Mouse (Mus musculus) intestine, embryonic 16.5 days (tissue): ENCODE results near the gene Thrsp. TPM values are rescaled to one million over a fixed set of nuclear protein-coding genes. Genes with fewer than 3 reads are reported as not detected.

Experiments used
- ATAC-seq: fragments of 200-750 bp; cut with Nextera tagmentation; 2 replicates; pipeline ENCODE4 v1.8.0; 2017; ENCODE audit warnings: moderate TSS enrichment, moderate library complexity
- H3K27ac ChIP-seq: fragments of 300-500 bp; sonication (generic); 2 replicates; pipeline ENCODE4 v1.5.1; 2014; ENCODE audit warnings: mild to moderate bottlenecking, low read length
- H3K27me3 ChIP-seq: fragments of 300-500 bp; sonication (generic); replicated peaks from 2 replicates; pipeline ENCODE4 v1.6.1; 2014; ENCODE audit warnings: low read length, control low read depth, mixed read lengths; ENCODE audit not compliant: control insufficient read depth, insufficient read depth
- H3K36me3 ChIP-seq: fragments of 300-500 bp; sonication (generic); 2 replicates; pipeline ENCODE4 v1.6.1; 2014; ENCODE audit warnings: low read length, control low read depth; ENCODE audit not compliant: control insufficient read depth, insufficient read depth
- H3K4me1 ChIP-seq: fragments of 300-500 bp; sonication (generic); 2 replicates; pipeline ENCODE4 v1.6.1; 2014; ENCODE audit warnings: low read length, control low read depth, mixed read lengths; ENCODE audit not compliant: control insufficient read depth, insufficient read depth
- H3K4me2 ChIP-seq: fragments of 300-500 bp; sonication (generic); 2 replicates; pipeline ENCODE4 v1.6.1; 2014; ENCODE audit warnings: low read depth, low read length, control low read depth
- H3K4me3 ChIP-seq: fragments of 300-500 bp; sonication (generic); 2 replicates; pipeline ENCODE4 v1.5.1; 2014; ENCODE audit warnings: mild to moderate bottlenecking, low read length
- H3K9ac ChIP-seq: fragments of 300-500 bp; sonication (generic); 2 replicates; pipeline ENCODE4 v1.6.1; 2014; ENCODE audit warnings: low read depth, low read length
- H3K9me3 ChIP-seq: fragments of 300-500 bp; sonication (generic); 2 replicates; pipeline ENCODE4 v1.6.1; 2016; ENCODE audit warnings: low read length, control low read depth; ENCODE audit not compliant: control insufficient read depth
- WGBS: fragments of 180-500 bp; shearing (Covaris S2); extraction: QIAGEN DNeasy Blood & Tissue Kit; methylation state at CpG from one replicate; pipeline ENCODE4 v1.1.7; 2014; 5-methylcytosine and 5-hydroxymethylcytosine counted together
- polyA plus RNA-seq: library from polyadenylated mRNA; unstranded; fragments of >200 nt; fragmentation: Nextera tagmentation; extraction: Ambion mirVana; gene quantifications from 2 replicates; pipeline ENCODE4 v1.2.1, GENCODE M21; 2015

Gene Thrsp
- polyA plus RNA-seq, 1 experiment from 2014 or later: 0.40 TPM

GRCm38 (mm10) chr7:97411106-97411505 is 6.4 kb downstream of the Thrsp start:
- 91% methylated on average over 2 of the region's 2 CpGs for WGBS
- Histone ChIP-seq H3K4me3 (no peak overlapping the region), H3K4me2 (no peak overlapping the region), H3K36me3 (peaks cover 22% of the 10 kb centered on the region), H3K4me1 (no peaks in the 10 kb centered on the region), H3K9ac (no peak overlapping the region), H3K27me3 (no peaks in the 10 kb centered on the region), H3K27ac (no peak overlapping the region), H3K9me3 (no peaks in the 10 kb centered on the region)
- ATAC-seq: no peak

GRCm38 (mm10) chr7:97407145-97407544 is 10.4 kb downstream of the Thrsp start:
- Histone ChIP-seq H3K36me3 (peaks cover 22% of the 10 kb centered on the region), H3K9ac (no peak overlapping the region), H3K27ac (no peak overlapping the region), H3K4me1 (no peaks in the 10 kb centered on the region), H3K4me3 (no peak overlapping the region), H3K27me3 (no peaks in the 10 kb centered on the region), H3K9me3 (no peaks in the 10 kb centered on the region), H3K4me2 (no peak overlapping the region)
- 64% methylated on average over 10 of the region's 10 CpGs for WGBS
- peak; percentile 49 for ATAC-seq

GRCm38 (mm10) chr7:97399960-97400715 is 17.4 kb downstream of the Thrsp start, which contains the start of gene Ndufc2:
Gene Ndufc2 (plus strand): TSS chr7:97400003.
- H3K4me3 ChIP-seq: peak within 1 kb of the TSS; percentile 99
- ATAC-seq: peak; percentile 92
- H3K27me3 ChIP-seq: no peaks in the 10 kb centered on the region
- no peaks in the 10 kb centered on the region; the same call in 1 of the 2 replicates for H3K36me3 ChIP-seq
- H3K9ac ChIP-seq: peak within 1 kb of the TSS; percentile 99
- WGBS: under 1% methylated on average over 54 of the region's 54 CpGs
- peaks cover 13% of the 10 kb centered on the region for H3K4me1 ChIP-seq
- H3K9me3 ChIP-seq: no peaks in the 10 kb centered on the region
- peak within 1 kb of the TSS; percentile 80 for H3K27ac ChIP-seq
- peak within 1 kb of the TSS; percentile 75 for H3K4me2 ChIP-seq

GRCm38 (mm10) chr7:97398943-97399342 is 18.6 kb downstream of the Thrsp start:
- ATAC-seq: no peak
- Histone ChIP-seq H3K4me1 (peaks cover 13% of the 10 kb centered on the region), H3K9me3 (no peaks in the 10 kb centered on the region), H3K4me3 (no peak overlapping the region), H3K27ac (no peak overlapping the region), H3K9ac (no peak overlapping the region), H3K4me2 (no peak overlapping the region), H3K36me3 (no peaks in the 10 kb centered on the region; the same call in 1 of the 2 replicates), H3K27me3 (no peaks in the 10 kb centered on the region)
- 89% methylated on average over 6 of the region's 6 CpGs for WGBS

- Histone ChIP-seq H3K4me3 (no peak overlapping the region), H3K9me3 (no peaks in the 10 kb centered on the region), H3K9ac (no peak overlapping the region), H3K27ac (no peak overlapping the region), H3K4me2 (no peak overlapping the region), H3K36me3 (peaks cover 3% of the 10 kb centered on the region; the same call in 1 of the 2 replicates), H3K27me3 (no peaks in the 10 kb centered on the region), H3K4me1 (no peaks in the 10 kb centered on the region)
- 77% methylated on average over 2 of the region's 2 CpGs for WGBS
- no peak for ATAC-seq
These were observed 23.2 kb downstream of the Thrsp start for GRCm38 (mm10) chr7:97394375-97394774.

GRCm38 (mm10) chr7:97392079-97392445 is 25.5 kb downstream of the Thrsp start:
- no peaks in the 10 kb centered on the region for H3K27me3 ChIP-seq
- H3K27ac ChIP-seq: no peak overlapping the region
- WGBS: 85% methylated on average over 6 of the region's 6 CpGs
- no peak for ATAC-seq
- no peak overlapping the region for H3K4me3 ChIP-seq
- no peak overlapping the region for H3K4me2 ChIP-seq
- no peaks in the 10 kb centered on the region for H3K4me1 ChIP-seq
- H3K9ac ChIP-seq: no peak overlapping the region
- peaks cover 6% of the 10 kb centered on the region for H3K36me3 ChIP-seq
- H3K9me3 ChIP-seq: no peaks in the 10 kb centered on the region

GRCm38 (mm10) chr7:97391293-97392078 is 26.0 kb downstream of the Thrsp start:
- no peak overlapping the region for H3K4me2 ChIP-seq
- H3K27me3 ChIP-seq: no peaks in the 10 kb centered on the region
- no peaks in the 10 kb centered on the region for H3K9me3 ChIP-seq
- 72% methylated on average over 13 of the region's 13 CpGs for WGBS
- no peak overlapping the region for H3K4me3 ChIP-seq
- H3K9ac ChIP-seq: no peak overlapping the region
- peaks cover 9% of the 10 kb centered on the region for H3K36me3 ChIP-seq
- no peak for ATAC-seq
- no peak overlapping the region for H3K27ac ChIP-seq
- H3K4me1 ChIP-seq: no peaks in the 10 kb centered on the region

- Histone ChIP-seq H3K9ac (no peak overlapping the region), H3K4me3 (no peak overlapping the region), H3K9me3 (no peaks in the 10 kb centered on the region), H3K36me3 (peaks cover 22% of the 10 kb centered on the region), H3K27me3 (no peaks in the 10 kb centered on the region), H3K4me2 (no peak overlapping the region), H3K27ac (no peak overlapping the region), H3K4me1 (no peaks in the 10 kb centered on the region)
- WGBS: 93% methylated on average over 4 of the region's 4 CpGs
- ATAC-seq: no peak
These were observed 29.0 kb downstream of the Thrsp start for GRCm38 (mm10) chr7:97388541-97388940.

- H3K36me3 ChIP-seq: peaks cover 27% of the 10 kb centered on the region
- ATAC-seq: no peak
These were observed 29.9 kb downstream of the Thrsp start for GRCm38 (mm10) chr7:97387561-97388147.

More at GRCm38 (mm10) chr7:97387561-97388147, 29.9 kb downstream of the Thrsp start:
- H3K27ac ChIP-seq: peak overlapping the region; percentile 17; the same call in 1 of the 2 replicates
- H3K27me3 ChIP-seq: no peaks in the 10 kb centered on the region
- H3K4me3 ChIP-seq: no peak overlapping the region
- no peaks in the 10 kb centered on the region for H3K4me1 ChIP-seq
- 89% methylated on average over 8 of the region's 8 CpGs for WGBS
- H3K4me2 ChIP-seq: no peak overlapping the region
- H3K9me3 ChIP-seq: no peaks in the 10 kb centered on the region
- H3K9ac ChIP-seq: no peak overlapping the region
